Mouse (Mus musculus): Measurements from ENCODE around the gene 2410004P03Rik. TPM values are rescaled to one million over a fixed set of nuclear protein-coding genes. Genes with fewer than 3 reads are reported as not detected.
A peak's percentile ranks its signal among the peaks of the same experiment; 100 is the strongest.

2410004P03Rik gene
- polyA plus RNA-seq (2015; fragmentation: Nextera tagmentation; extraction: Ambion mirVana) = 0.72 and 0.79 TPM in 2 replicates

- H3K27ac ChIP-seq (ENCODE audit: low read length) = no peak within 1 kb of the TSS
- ATAC-seq (replicated peaks; ENCODE audit: extremely low read depth, insufficient read depth, low FRiP score) = peak; percentile 71
- H3K4me1 ChIP-seq (ENCODE audit: control insufficient read depth, insufficient read depth, low read length) = peaks cover 5% of the 10 kb centered on the region; the same call in 1 of the 2 replicates
- no peaks in the 10 kb centered on the region for H3K36me3 ChIP-seq (ENCODE audit: control insufficient read depth, insufficient read depth)
- peak within 1 kb of the TSS; percentile 54 for H3K4me3 ChIP-seq (ENCODE audit: low read length)
- peak within 1 kb of the TSS; percentile 74 for H3K4me2 ChIP-seq (ENCODE audit: low read depth, low read length)
- 7% methylated on average over 29 of the region's 29 CpGs for WGBS
- peaks cover 4% of the 10 kb centered on the region; the same call in 1 of the 2 replicates for H3K9me3 ChIP-seq (replicated peaks; ENCODE audit: control insufficient read depth, low read length)
- H3K27me3 ChIP-seq (ENCODE audit: control insufficient read depth, insufficient read depth, low read length) = no peaks in the 10 kb centered on the region
- peak within 1 kb of the TSS; percentile 61 for H3K9ac ChIP-seq (ENCODE audit: low read length)
These were observed at the start of gene 2410004P03Rik for GRCm38 (mm10) chr12:17011100-17011870. Gene 2410004P03Rik, minus strand, starts transcription at chr12:17011727.

DNA sequence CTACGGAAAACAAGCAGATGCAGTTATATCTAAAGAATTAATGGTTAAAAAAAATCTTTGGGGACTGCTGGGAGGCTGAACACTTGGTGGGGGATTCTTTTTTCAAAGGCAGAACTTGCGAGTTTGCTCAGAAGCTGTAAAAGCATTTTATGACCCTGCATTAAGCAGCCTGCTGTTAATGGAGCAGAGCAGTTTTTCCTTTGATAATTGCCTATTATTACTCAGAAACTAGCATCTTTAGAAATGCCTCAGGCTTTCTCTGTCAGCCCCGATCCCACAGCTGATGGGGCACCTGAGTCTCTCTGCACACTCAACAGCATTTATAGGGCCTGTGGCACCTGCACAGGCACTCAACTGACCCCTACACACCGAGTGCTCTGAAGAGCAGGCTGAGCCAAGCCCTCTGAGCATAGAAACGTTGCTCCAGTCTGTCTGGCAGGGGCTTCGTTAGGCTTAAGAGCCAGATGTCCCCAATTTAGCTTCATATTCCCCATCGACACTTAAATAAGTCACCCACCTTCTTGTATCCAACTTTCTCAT, 49.7 kb upstream of the 2410004P03Rik start:
- no peaks in the 10 kb centered on the region for H3K27me3 ChIP-seq (ENCODE audit: control insufficient read depth, insufficient read depth, low read length)
- H3K36me3 ChIP-seq (ENCODE audit: control insufficient read depth, insufficient read depth) = no peaks in the 10 kb centered on the region
- H3K9me3 ChIP-seq (replicated peaks; ENCODE audit: control insufficient read depth, low read length) = no peaks in the 10 kb centered on the region
- H3K4me2 ChIP-seq (ENCODE audit: low read depth, low read length) = no peak overlapping the region
- H3K9ac ChIP-seq (ENCODE audit: low read length) = no peak overlapping the region
- no peak for ATAC-seq (replicated peaks; ENCODE audit: extremely low read depth, insufficient read depth, low FRiP score)
- H3K4me3 ChIP-seq (ENCODE audit: low read length) = no peak overlapping the region
- 68% methylated on average over 7 of the region's 7 CpGs for WGBS
- H3K4me1 ChIP-seq (ENCODE audit: control insufficient read depth, insufficient read depth, low read length) = no peaks in the 10 kb centered on the region
- no peak overlapping the region for H3K27ac ChIP-seq (ENCODE audit: low read length)

DNA sequence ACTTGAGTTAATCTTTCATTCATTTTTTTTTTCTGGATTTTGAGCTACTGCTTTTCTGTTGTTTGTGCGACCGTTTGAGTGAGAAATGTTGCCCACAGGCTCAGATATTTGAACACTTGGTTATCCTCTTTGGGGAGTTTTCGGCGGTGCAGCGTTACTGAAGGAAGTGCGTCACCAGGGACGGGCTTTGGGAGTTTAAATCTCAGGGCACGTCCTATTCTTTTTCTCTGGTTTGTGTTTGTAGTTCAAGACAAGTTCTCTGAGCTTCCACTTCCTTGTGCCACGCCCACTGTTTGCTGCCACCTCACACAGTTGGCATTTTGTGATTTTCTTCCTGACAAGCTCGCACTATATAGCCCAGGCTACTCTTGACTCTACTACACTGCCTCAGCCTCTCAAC, 47.0 kb upstream of the 2410004P03Rik start:
- H3K4me1 ChIP-seq (ENCODE audit: control insufficient read depth, insufficient read depth, low read length) = no peaks in the 10 kb centered on the region
- no peaks in the 10 kb centered on the region for H3K9me3 ChIP-seq (replicated peaks; ENCODE audit: control insufficient read depth, low read length)
- no peak overlapping the region for H3K4me3 ChIP-seq (ENCODE audit: low read length)
- 73% methylated on average over 10 of the region's 10 CpGs for WGBS
- no peak overlapping the region for H3K9ac ChIP-seq (ENCODE audit: low read length)
- H3K27me3 ChIP-seq (ENCODE audit: control insufficient read depth, insufficient read depth, low read length) = no peaks in the 10 kb centered on the region
- no peak overlapping the region for H3K27ac ChIP-seq (ENCODE audit: low read length)
- ATAC-seq (replicated peaks; ENCODE audit: extremely low read depth, insufficient read depth, low FRiP score) = no peak
- H3K4me2 ChIP-seq (ENCODE audit: low read depth, low read length) = no peak overlapping the region
- no peaks in the 10 kb centered on the region for H3K36me3 ChIP-seq (ENCODE audit: control insufficient read depth, insufficient read depth)

GRCm38 (mm10) chr12:17057110-17057509, 45.6 kb upstream of the 2410004P03Rik start:
- Histone ChIP-seq H3K4me2 (ENCODE audit: low read depth, low read length) (no peak overlapping the region), H3K27ac (ENCODE audit: low read length) (no peak overlapping the region), H3K4me1 (ENCODE audit: control insufficient read depth, insufficient read depth, low read length) (no peaks in the 10 kb centered on the region), H3K9ac (ENCODE audit: low read length) (no peak overlapping the region), H3K36me3 (ENCODE audit: control insufficient read depth, insufficient read depth) (no peaks in the 10 kb centered on the region), H3K9me3 (replicated peaks; ENCODE audit: control insufficient read depth, low read length) (no peaks in the 10 kb centered on the region), H3K27me3 (ENCODE audit: control insufficient read depth, insufficient read depth, low read length) (no peaks in the 10 kb centered on the region), H3K4me3 (ENCODE audit: low read length) (no peak overlapping the region)
- whole genome bisulfite sequencing = 69% methylated on average over 8 of the region's 8 CpGs
- ATAC-seq (replicated peaks; ENCODE audit: extremely low read depth, insufficient read depth, low FRiP score) = no peak

DNA sequence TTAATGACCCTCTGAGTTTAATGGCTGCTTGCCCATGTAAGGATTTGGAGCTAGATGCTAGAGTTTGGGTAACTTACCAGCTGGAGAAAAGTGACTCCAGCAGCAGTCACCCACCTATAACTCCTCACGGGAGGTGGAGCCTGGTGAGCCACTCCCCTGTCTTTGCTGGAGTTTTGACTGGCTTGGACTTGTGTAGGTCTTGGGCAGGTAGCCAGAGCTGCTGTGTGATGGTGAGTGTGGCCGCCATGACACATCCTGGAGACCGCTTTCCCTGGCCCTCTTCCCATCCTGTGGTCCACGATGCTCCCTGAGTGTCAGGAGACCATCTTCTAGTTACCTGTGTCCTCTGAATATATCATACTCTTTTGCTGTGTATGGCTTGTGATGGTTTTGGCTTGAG, 44.2 kb upstream of the 2410004P03Rik start:
- Histone ChIP-seq H3K9me3 (replicated peaks; ENCODE audit: control insufficient read depth, low read length) (no peaks in the 10 kb centered on the region), H3K4me2 (ENCODE audit: low read depth, low read length) (no peak overlapping the region), H3K27me3 (ENCODE audit: control insufficient read depth, insufficient read depth, low read length) (no peaks in the 10 kb centered on the region), H3K4me3 (ENCODE audit: low read length) (no peak overlapping the region), H3K9ac (ENCODE audit: low read length) (no peak overlapping the region), H3K36me3 (ENCODE audit: control insufficient read depth, insufficient read depth) (no peaks in the 10 kb centered on the region), H3K27ac (ENCODE audit: low read length) (no peak overlapping the region), H3K4me1 (ENCODE audit: control insufficient read depth, insufficient read depth, low read length) (no peaks in the 10 kb centered on the region)
- 83% methylated on average over 4 of the region's 4 CpGs for WGBS
- no peak for ATAC-seq (replicated peaks; ENCODE audit: extremely low read depth, insufficient read depth, low FRiP score)

DNA sequence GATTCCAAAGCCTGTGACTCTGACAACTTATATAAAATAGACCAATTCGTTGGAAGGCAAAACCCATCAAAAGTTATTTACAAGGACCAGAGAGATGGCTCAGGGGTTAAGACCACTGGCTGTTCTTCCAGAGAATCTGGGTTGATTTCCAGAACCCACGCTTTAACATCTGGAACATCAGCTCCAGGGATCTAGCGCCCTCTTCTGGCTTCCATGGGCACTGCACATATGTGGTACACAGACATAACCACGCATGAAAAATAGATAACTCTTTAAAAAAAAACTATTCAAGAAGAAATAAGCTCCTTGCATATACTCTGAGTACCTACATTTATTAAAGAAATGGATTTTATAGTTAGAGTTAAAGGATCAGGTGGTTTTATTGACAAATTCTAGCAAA, 43.2 kb upstream of the 2410004P03Rik start:
- Histone ChIP-seq H3K9ac (ENCODE audit: low read length) (no peak overlapping the region), H3K27me3 (ENCODE audit: control insufficient read depth, insufficient read depth, low read length) (no peaks in the 10 kb centered on the region), H3K4me1 (ENCODE audit: control insufficient read depth, insufficient read depth, low read length) (no peaks in the 10 kb centered on the region), H3K27ac (ENCODE audit: low read length) (no peak overlapping the region), H3K36me3 (ENCODE audit: control insufficient read depth, insufficient read depth) (no peaks in the 10 kb centered on the region), H3K4me3 (ENCODE audit: low read length) (no peak overlapping the region), H3K4me2 (ENCODE audit: low read depth, low read length) (no peak overlapping the region), H3K9me3 (replicated peaks; ENCODE audit: control insufficient read depth, low read length) (no peaks in the 10 kb centered on the region)
- WGBS = 46% methylated on average over 4 of the region's 4 CpGs
- no peak for ATAC-seq (replicated peaks; ENCODE audit: extremely low read depth, insufficient read depth, low FRiP score)

DNA sequence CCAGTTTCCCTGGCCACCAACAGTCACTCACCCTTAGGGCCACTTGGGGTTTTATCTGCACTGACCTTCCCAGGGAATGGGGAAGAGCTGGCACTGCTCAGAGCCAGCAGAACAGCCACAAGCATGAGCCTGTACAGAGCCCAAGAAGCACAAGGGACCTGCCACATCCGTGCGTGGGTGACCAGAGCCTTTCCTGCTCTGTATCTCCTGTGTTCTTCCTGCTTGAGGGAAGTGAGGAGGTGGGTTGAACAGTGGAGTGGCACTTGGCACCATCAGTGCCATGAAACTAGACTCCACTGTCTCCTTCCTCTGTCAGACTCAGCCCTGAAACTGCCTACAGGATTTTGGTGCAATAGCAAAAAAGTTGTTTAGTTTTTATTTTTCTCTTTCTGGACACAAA, 41.1 kb upstream of the 2410004P03Rik start:
- no peaks in the 10 kb centered on the region for H3K36me3 ChIP-seq (ENCODE audit: control insufficient read depth, insufficient read depth)
- H3K4me2 ChIP-seq (ENCODE audit: low read depth, low read length) = no peak overlapping the region
- H3K4me3 ChIP-seq (ENCODE audit: low read length) = no peak overlapping the region
- no peaks in the 10 kb centered on the region for H3K27me3 ChIP-seq (ENCODE audit: control insufficient read depth, insufficient read depth, low read length)
- H3K9me3 ChIP-seq (replicated peaks; ENCODE audit: control insufficient read depth, low read length) = no peaks in the 10 kb centered on the region
- no peak for ATAC-seq (replicated peaks; ENCODE audit: extremely low read depth, insufficient read depth, low FRiP score)
- H3K27ac ChIP-seq (ENCODE audit: low read length) = no peak overlapping the region
- no peaks in the 10 kb centered on the region for H3K4me1 ChIP-seq (ENCODE audit: control insufficient read depth, insufficient read depth, low read length)
- WGBS = 46% methylated on average over 2 of the region's 2 CpGs
- H3K9ac ChIP-seq (ENCODE audit: low read length) = no peak overlapping the region

DNA sequence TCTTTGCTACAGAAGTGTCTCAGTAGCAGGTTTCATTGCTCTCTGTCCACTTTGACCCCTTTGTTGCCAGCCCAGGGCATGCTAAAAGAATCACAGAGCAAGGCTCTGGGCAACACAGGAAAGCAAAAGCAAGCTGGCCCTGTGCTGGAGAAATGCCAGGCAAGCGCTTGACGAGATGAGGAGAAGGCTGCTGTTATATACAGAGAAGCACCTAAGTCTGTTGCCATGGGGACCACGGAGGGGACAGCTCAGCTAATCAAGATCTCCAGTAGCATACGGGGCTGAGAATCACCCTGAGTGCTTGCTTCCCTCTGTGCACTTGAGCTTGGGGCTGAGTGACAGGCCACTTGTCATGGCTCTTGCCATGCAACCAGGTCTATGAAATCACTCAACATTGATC, 39.5 kb upstream of the 2410004P03Rik start:
- no peak for ATAC-seq (replicated peaks; ENCODE audit: extremely low read depth, insufficient read depth, low FRiP score)
- 32% methylated on average over 4 of the region's 4 CpGs for WGBS
- Histone ChIP-seq H3K4me1 (ENCODE audit: control insufficient read depth, insufficient read depth, low read length) (no peaks in the 10 kb centered on the region), H3K27ac (ENCODE audit: low read length) (no peak overlapping the region), H3K4me3 (ENCODE audit: low read length) (no peak overlapping the region), H3K27me3 (ENCODE audit: control insufficient read depth, insufficient read depth, low read length) (no peaks in the 10 kb centered on the region), H3K9ac (ENCODE audit: low read length) (no peak overlapping the region), H3K9me3 (replicated peaks; ENCODE audit: control insufficient read depth, low read length) (no peaks in the 10 kb centered on the region), H3K4me2 (ENCODE audit: low read depth, low read length) (no peak overlapping the region), H3K36me3 (ENCODE audit: control insufficient read depth, insufficient read depth) (no peaks in the 10 kb centered on the region)

DNA sequence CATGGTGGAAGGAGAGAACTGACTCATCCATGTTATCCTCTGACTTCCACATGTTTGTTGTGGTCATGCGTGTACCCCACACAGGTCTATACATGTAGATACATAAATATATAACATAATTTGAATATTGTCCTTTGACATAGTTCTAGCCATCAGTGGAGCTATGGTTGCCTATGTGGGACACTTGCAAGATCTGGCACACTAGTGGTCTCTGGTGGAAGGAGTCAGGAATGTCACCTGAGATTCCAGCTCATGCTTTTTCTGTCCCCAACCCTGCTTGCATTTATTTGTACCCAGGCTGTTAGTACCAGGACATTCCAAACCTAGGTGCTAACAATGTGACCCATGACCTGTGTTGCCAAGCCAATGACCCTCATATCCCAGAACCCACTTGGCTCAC, 38.3 kb upstream of the 2410004P03Rik start:
- Histone ChIP-seq H3K9ac (ENCODE audit: low read length) (no peak overlapping the region), H3K27ac (ENCODE audit: low read length) (no peak overlapping the region), H3K4me2 (ENCODE audit: low read depth, low read length) (no peak overlapping the region), H3K4me3 (ENCODE audit: low read length) (no peak overlapping the region), H3K27me3 (ENCODE audit: control insufficient read depth, insufficient read depth, low read length) (no peaks in the 10 kb centered on the region), H3K36me3 (ENCODE audit: control insufficient read depth, insufficient read depth) (no peaks in the 10 kb centered on the region), H3K4me1 (ENCODE audit: control insufficient read depth, insufficient read depth, low read length) (no peaks in the 10 kb centered on the region), H3K9me3 (replicated peaks; ENCODE audit: control insufficient read depth, low read length) (no peaks in the 10 kb centered on the region)
- 81% methylated on average over 1 of the region's 1 CpGs for WGBS
- no peak for ATAC-seq (replicated peaks; ENCODE audit: extremely low read depth, insufficient read depth, low FRiP score)

All from heart, embryonic 16.5 days (tissue).